In genomic region chr13:49214454-49214853, GRCm38 (mm10) we compare ENCODE assay signal across 9 mouse cellular contexts. TPM values are rescaled to one million over a fixed set of nuclear protein-coding genes. Genes with fewer than 3 reads are reported as not detected.
DNase-seq lines count a peak whose midpoint lies in the region; ATAC-seq and TF ChIP-seq lines count a peak whose summit lies in the region.
"Had no signal": no experiment of that assay in that cellular context is flagged by ENCODE, and none has a peak within 500 bp of the region (broad histone marks: within the 10 kb centered on the region; RNA-seq: fewer than 3 reads in every experiment).

No protein-coding gene starts in this region.

- intact Hi-C loops in left cerebral cortex, postnatal 4 days (cut with DNase I) = no loop called here

- H3K4me1 ChIP-seq in bone marrow, adult 2 months (ENCODE audit: control insufficient read depth, insufficient read depth, low read length) = peaks cover 4% of the 10 kb centered on the region
- peaks cover 6% of the 10 kb centered on the region; the same call in 1 of the 2 replicates for H3K4me1 ChIP-seq in forebrain, postnatal 0 days (ENCODE audit: insufficient read depth)

- H3K4me3 ChIP-seq in bone marrow, adult 2 months (replicated peaks; ENCODE audit: control insufficient read depth, low read depth, low read length) = peak overlapping the region; percentile 29
- no peak overlapping the region for H3K4me3 ChIP-seq in forebrain, postnatal 0 days (ENCODE audit: low read depth, low read length)
- peak overlapping the region; percentile 85 for H3K4me3 ChIP-seq in macrophage (ENCODE audit: inconsistent target)

- H3K4me2 ChIP-seq in forebrain, postnatal 0 days (ENCODE audit: low read depth) = peak overlapping the region; percentile 77

- H3K36me3 ChIP-seq in forebrain, postnatal 0 days (ENCODE audit: insufficient read depth) = no peaks in the 10 kb centered on the region
- H3K36me3 ChIP-seq in macrophage (ENCODE audit: inconsistent target) = no peaks in the 10 kb centered on the region

- no peak for TF ChIP-seq POLR2A in bone marrow, adult 2 months (IDR thresholded peaks at IDR 0.05; ENCODE audit: borderline replicate concordance, control insufficient read depth, low read depth, low read length)

- WGBS in bone marrow, adult 2 months = 32% methylated on average over 3 of the region's 3 CpGs
- WGBS in forebrain, postnatal 0 days = 53% methylated on average over 3 of the region's 3 CpGs
- 10% methylated on average over 3 of the region's 3 CpGs for WGBS in macrophage (ENCODE audit: missing documents)

- peak; percentile 53 for DNase-seq in left cerebral cortex, postnatal 4 days
- DNase-seq in left cerebral cortex, adult 8-10 months (ENCODE audit: low spot score in 2 of 2) = no peak
- DNase-seq in forebrain, postnatal 0 days = no peak
- no peak for DNase-seq in adrenal gland, postnatal 25 days
- DNase-seq in urinary bladder, postnatal 14 days (ENCODE audit: low spot score) = no peak
- no peak for DNase-seq in right cerebral cortex, adult 2 months (ENCODE audit: low spot score in 2 of 2)
- DNase-seq: kidney, postnatal 4 days had no signal

- H3K9ac ChIP-seq in forebrain, postnatal 0 days = no peak overlapping the region

- H3K27me3 ChIP-seq in forebrain, postnatal 0 days (ENCODE audit: insufficient read depth, low read length) = no peaks in the 10 kb centered on the region

- no peak for TF ChIP-seq CTCF in bone marrow, adult 2 months (IDR thresholded peaks at IDR 0.05; ENCODE audit: control insufficient read depth, insufficient read depth, low read length)
- no peak for TF ChIP-seq CTCF in forebrain, postnatal 0 days (IDR thresholded peaks at IDR 0.05; ENCODE audit: low read depth)

- H3K79me2 ChIP-seq in macrophage (ENCODE audit: inconsistent target) = peaks cover 61% of the 10 kb centered on the region

- H3K27ac ChIP-seq in bone marrow, adult 2 months (ENCODE audit: control insufficient read depth, insufficient read depth, low read depth, low read length, poor library complexity) = 0 out of 2 replicates have a peak overlapping the region, but pooled peaks have one; percentile 3
- no peak overlapping the region for H3K27ac ChIP-seq in forebrain, postnatal 0 days (ENCODE audit: low read depth, low read length)
- peak overlapping the region; percentile 98 for H3K27ac ChIP-seq in macrophage

- H3K9me3 ChIP-seq in forebrain, postnatal 0 days (ENCODE audit: low read length) = no peaks in the 10 kb centered on the region

- no peak for ATAC-seq in forebrain, postnatal 0 days

RNA-seq across cellular contexts. Expression of gene Card19, which starts 1.4 kb away (rescaled TPM):
- total RNA-seq in left cerebral cortex, postnatal 4 days (2021) = 10 to 100 TPM in 1 of 2 experiments, 1 to 10 TPM in 1; 7.6 to 12.6 TPM
- 10 to 100 TPM; 10.7 to 18.4 (median 13.6) TPM for total RNA-seq in left cerebral cortex, adult 8-10 months (2022)
- polyA plus RNA-seq in bone marrow, adult 2 months (2011; ENCODE audit: insufficient read depth, insufficient read length, low replicate concordance, missing spikeins) = 27.5 and 41.1 TPM in 2 replicates
- 14.9 and 15.8 TPM in 2 replicates for total RNA-seq in forebrain, postnatal 0 days (2014; rRNA removed)
- polyA plus RNA-seq in forebrain, postnatal 0 days (2015; fragmentation: Nextera tagmentation; extraction: Ambion mirVana) = 32.0 TPM in 2 replicates
- total RNA-seq in macrophage (2018; cell fraction: chromatin; rRNA removed) = 100 to 1,000 TPM in 16 of 26 experiments, 10 to 100 TPM in 10; 39.0 to 263 (median 106) TPM
- total RNA-seq in macrophage (2018; cell fraction: cytosol; rRNA removed) = 100 to 1,000 TPM in 24 of 26 experiments, 10 to 100 TPM in 2; 89.0 to 237 (median 139) TPM
- 100 to 1,000 TPM in 13 of 26 experiments, 10 to 100 TPM in 13; 48.7 to 301 (median 97.5) TPM for total RNA-seq in macrophage (2018; cell fraction: nucleus; rRNA removed)
- polyA plus RNA-seq in macrophage (2018) = 133 to 174 TPM (median 144 TPM) in 3 replicates
- total RNA-seq in adrenal gland, postnatal 25 days (2021) = 52.0 and 60.3 TPM in 2 replicates

RNA-seq across cellular contexts. Expression of gene Ninj1, which starts 27.2 kb away (rescaled TPM):
- 10 to 100 TPM; 17.2 to 17.4 TPM for total RNA-seq in left cerebral cortex, postnatal 4 days (2021)
- 10 to 100 TPM; 20.1 to 21.3 (median 21.0) TPM for total RNA-seq in left cerebral cortex, adult 8-10 months (2022)
- 21.4 and 36.6 TPM in 2 replicates for polyA plus RNA-seq in bone marrow, adult 2 months (2011; ENCODE audit: insufficient read depth, insufficient read length, low replicate concordance, missing spikeins)
- total RNA-seq in forebrain, postnatal 0 days (2014; rRNA removed) = 16.5 and 28.6 TPM in 2 replicates
- polyA plus RNA-seq in forebrain, postnatal 0 days (2015; fragmentation: Nextera tagmentation; extraction: Ambion mirVana) = 37.0 and 43.1 TPM in 2 replicates
- total RNA-seq in macrophage (2018; cell fraction: chromatin; rRNA removed) = 100 to 1,000 TPM in 15 of 26 experiments, 10 to 100 TPM in 11; 30.0 to 203 (median 120) TPM
- total RNA-seq in macrophage (2018; cell fraction: cytosol; rRNA removed) = 100 to 1,000 TPM; 384 to 615 (median 485) TPM
- total RNA-seq in macrophage (2018; cell fraction: nucleus; rRNA removed) = 100 to 1,000 TPM in 25 of 26 experiments, 10 to 100 TPM in 1; 70.1 to 330 (median 238) TPM
- 275 to 508 TPM (median 332 TPM) in 3 replicates for polyA plus RNA-seq in macrophage (2018)
- total RNA-seq in adrenal gland, postnatal 25 days (2021) = 47.6 and 55.2 TPM in 2 replicates

RNA-seq across cellular contexts. Expression of gene Susd3, which starts 34.1 kb away (rescaled TPM):
- total RNA-seq in left cerebral cortex, postnatal 4 days (2021) = under 1 TPM; 0.54 to 0.58 TPM
- 1 to 10 TPM; 2.2 to 4.8 (median 3.5) TPM for total RNA-seq in left cerebral cortex, adult 8-10 months (2022)
- 3.0 and 10.2 TPM in 2 replicates for polyA plus RNA-seq in bone marrow, adult 2 months (2011; ENCODE audit: insufficient read depth, insufficient read length, low replicate concordance, missing spikeins)
- total RNA-seq in forebrain, postnatal 0 days (2014; rRNA removed) = 0.38 and 0.85 TPM in 2 replicates
- 0.77 and 1.2 TPM in 2 replicates for polyA plus RNA-seq in forebrain, postnatal 0 days (2015; fragmentation: Nextera tagmentation; extraction: Ambion mirVana)
- 10 to 100 TPM in 13 of 26 experiments, 1 to 10 TPM in 13; 1.5 to 48.4 (median 10.7) TPM for total RNA-seq in macrophage (2018; cell fraction: chromatin; rRNA removed)
- total RNA-seq in macrophage (2018; cell fraction: cytosol; rRNA removed) = 10 to 100 TPM; 10.5 to 38.8 (median 20.5) TPM
- total RNA-seq in macrophage (2018; cell fraction: nucleus; rRNA removed) = 10 to 100 TPM in 15 of 26 experiments, 1 to 10 TPM in 11; 3.7 to 42.9 (median 10.8) TPM
- 17.9 to 41.2 TPM (median 39.0 TPM) in 3 replicates for polyA plus RNA-seq in macrophage (2018)
- 0.43 and 0.95 TPM in 2 replicates for total RNA-seq in adrenal gland, postnatal 25 days (2021)
